Mouse (Mus musculus) adrenal gland, postnatal 36 days (tissue): Measurements from ENCODE around the gene Smpdl3b. TPM values are rescaled to one million over a fixed set of nuclear protein-coding genes. Genes with fewer than 3 reads are reported as not detected.
"Not testable (repeated sequence)": the region's sequence is repeated elsewhere in the genome, so short reads cannot be mapped to it uniquely, and the experiment has no call there.

Source experiments
- DNase-seq, 2 experiments: peaks; one replicate each; pipeline ENCODE4 v3.0.0; 2021; ENCODE audit warnings: mixed read lengths in 1 of 2
- long read RNA-seq, 2 experiments: library from polyadenylated mRNA; stranded (forward); transcript quantifications; one replicate each; pipeline ENCODE4 v2.0.0; 2021; ENCODE audit warnings: borderline sequencing depth in 2 of 2
- total RNA-seq, 2 experiments: library from RNA; stranded (reverse); gene quantifications; 2 replicates each; pipeline ENCODE4 v1.2.3; 2021

Smpdl3b gene
- total RNA-seq = 10 to 100 TPM in 1 of 2 experiments, under 1 TPM in 1; 0.99 to 31.3 TPM
- long read RNA-seq, experiment 1, transcript Smpdl3b-201 (8 exons, 2,006 nt) = major isoform, 27 of 38 reads
- long read RNA-seq, experiment 1, partial matches to known transcripts = 4 of 38 reads
- long read RNA-seq, experiment 1, other reads (novel, unspliced or antisense) = 7 of 38 reads
- long read RNA-seq, experiment 2 = 0 reads

GRCm38 (mm10) chr4:132756974-132757373, at the start of gene Smpdl3b:
TSS of gene Smpdl3b (minus strand) at chr4:132757252.
- DNase-seq = peak; percentile 82 to 87

GRCm38 (mm10) chr4:132806620-132807191, 49.7 kb upstream of the Smpdl3b start:
- DNase-seq = no peak

GRCm38 (mm10) chr4:132805599-132806197, 48.6 kb upstream of the Smpdl3b start:
- no peak for DNase-seq

GRCm38 (mm10) chr4:132805146-132805545, 48.1 kb upstream of the Smpdl3b start:
- no peak for DNase-seq

- DNase-seq = peak in 1 of 2 experiments; percentile 12
These were observed 47.3 kb upstream of the Smpdl3b start for GRCm38 (mm10) chr4:132804331-132804730.

GRCm38 (mm10) chr4:132803876-132804275, 46.8 kb upstream of the Smpdl3b start:
- DNase-seq = no peak

GRCm38 (mm10) chr4:132803212-132803611, 46.2 kb upstream of the Smpdl3b start:
- DNase-seq = no peak

GRCm38 (mm10) chr4:132802171-132802637, 45.2 kb upstream of the Smpdl3b start:
- peak in 1 of 2 experiments; percentile 11 for DNase-seq

DNA sequence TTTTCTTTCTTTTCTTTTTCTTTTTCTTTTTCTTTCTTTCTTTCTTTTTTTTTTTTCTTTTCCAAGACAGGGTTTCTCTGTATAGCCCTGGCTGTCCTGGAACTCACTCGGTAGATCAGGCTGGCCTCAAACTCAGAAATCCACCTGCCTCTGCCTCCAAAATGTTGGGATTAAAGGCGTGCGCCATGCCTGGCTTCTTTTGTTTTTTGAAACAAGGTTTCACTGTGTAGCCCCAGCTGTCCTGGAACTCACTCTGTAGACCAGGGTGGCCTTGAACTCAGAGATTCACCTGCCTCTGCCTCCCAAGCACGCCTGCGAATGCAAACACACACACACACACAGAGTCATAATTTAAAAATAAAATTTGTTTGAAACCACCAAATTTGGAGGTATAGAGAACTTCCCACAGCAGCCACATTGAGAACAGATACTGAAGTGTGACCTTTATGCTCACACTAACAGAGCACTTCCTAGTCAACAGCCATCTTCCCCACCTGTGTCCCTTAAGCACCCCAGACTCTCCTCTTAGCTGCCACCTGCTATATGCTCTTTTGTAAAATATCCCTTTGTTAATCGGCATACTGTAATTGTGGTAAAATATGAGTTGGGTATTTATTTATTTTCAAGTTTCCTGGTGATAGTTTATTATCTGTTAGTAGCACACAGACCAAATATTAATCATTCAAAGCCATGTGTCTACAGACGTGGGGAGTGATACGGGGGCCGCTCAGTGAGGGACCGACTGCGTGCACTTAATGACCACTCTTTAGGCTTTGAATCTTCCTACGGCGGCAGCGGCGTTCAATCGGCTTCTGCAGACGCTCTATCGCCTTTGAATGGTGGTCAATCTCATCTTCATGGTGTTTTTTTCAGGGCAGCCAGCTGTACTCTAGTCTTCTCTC, 44.4 kb upstream of the Smpdl3b start:
- no peak for DNase-seq

GRCm38 (mm10) chr4:132799845-132800244, 42.8 kb upstream of the Smpdl3b start:
- no peak for DNase-seq

- not testable (repeated sequence) for DNase-seq
These were observed 41.6 kb upstream of the Smpdl3b start for GRCm38 (mm10) chr4:132798666-132799065.

DNA sequence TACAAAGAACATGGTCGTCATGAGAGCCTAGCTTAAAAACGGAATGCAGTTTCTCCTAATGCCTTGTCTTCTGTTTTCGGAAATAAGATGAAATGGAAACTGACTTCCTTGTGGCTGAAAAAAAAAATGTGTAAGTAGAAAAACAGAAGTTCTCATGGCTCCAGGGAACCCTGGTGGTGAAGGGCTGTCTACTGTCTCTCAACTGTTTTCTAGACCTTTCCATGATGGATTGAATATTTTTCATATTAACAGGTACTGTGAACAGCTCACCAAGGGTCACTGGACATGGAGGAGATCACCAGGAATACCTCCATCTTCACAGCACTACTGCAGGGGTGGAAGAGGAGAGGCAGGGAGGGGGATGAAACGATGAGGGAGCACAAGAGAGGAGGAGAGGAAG, 41.0 kb upstream of the Smpdl3b start:
- no peak for DNase-seq

DNA sequence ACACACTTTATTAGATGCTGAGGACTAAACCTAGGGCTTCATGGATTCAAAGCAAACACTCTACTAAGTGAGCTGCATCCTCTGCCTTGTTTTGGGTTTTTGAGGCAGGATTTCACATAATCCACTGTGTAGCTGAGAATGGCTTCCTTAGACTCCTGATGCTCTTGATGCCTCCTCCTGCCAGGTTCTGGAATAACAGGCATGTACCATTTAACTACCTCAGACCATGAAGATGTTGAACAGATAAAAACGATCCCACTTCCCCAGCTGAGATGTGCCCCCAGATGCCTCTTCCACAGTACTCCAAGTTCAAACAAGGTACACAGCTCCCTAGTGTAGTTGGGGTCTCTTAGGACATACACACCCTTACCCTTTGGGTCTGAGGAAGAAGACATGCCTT, 40.4 kb upstream of the Smpdl3b start:
- DNase-seq = no peak

GRCm38 (mm10) chr4:132796196-132796886, 39.3 kb upstream of the Smpdl3b start, which contains the start of gene Themis2:
TSS of gene Themis2 (minus strand) at chr4:132796387.
- DNase-seq = peak; percentile 87 to 94

DNA sequence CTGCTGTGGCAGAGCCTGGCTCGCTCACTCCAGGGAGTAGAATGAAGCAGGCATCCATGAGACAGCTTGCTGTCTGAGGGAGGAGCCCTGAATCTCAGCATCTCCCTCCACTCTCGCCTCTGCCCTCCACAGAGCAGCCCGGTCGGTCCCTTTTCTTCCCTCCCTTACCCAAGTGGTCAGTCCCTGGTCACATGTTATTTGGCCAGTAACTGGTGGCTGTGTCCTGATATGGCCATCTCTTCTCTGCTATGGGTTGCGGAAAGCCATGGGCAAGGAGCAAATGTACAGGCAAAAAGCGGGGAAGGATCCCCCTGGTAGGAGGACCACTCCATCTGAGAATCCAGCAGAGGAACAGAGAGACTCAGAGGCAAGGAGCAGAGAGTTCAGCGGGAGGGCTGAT, 38.1 kb upstream of the Smpdl3b start:
- DNase-seq = no peak

- no peak for DNase-seq
These were observed 37.7 kb upstream of the Smpdl3b start for GRCm38 (mm10) chr4:132794760-132795159.

GRCm38 (mm10) chr4:132794028-132794427, 37.0 kb upstream of the Smpdl3b start:
- no peak for DNase-seq

DNA sequence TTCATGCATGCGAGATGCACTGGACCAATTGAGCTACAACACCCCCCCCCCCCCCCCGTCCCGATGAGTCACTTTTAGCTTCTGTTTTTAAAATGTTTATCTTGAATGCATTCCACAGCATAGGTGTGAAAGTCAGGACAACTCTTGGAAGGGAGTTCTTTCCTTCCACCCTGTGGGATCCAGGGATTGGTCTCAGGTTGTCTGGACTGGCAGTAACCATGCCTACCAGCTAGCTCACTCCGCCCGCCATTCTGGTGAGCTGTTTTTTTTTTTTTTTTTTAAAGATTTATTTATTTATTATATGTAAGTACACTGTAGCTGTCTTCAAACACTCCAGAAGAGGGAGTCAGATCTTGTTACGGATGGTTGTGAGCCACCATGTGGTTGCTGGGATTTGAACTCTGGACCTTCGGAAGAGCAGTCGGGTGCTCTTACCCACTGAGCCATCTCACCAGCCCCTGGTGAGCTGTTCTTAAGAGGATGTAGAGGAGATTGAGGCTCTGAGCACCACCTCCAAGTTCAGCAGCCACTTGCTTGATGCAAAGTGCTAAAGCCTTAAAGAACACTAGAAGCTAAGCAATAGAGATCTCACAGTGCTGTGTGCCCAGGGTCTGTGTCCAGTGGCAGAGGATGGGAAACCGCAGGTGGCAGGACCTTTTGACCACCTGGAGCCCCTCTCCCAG, 36.4 kb upstream of the Smpdl3b start:
- DNase-seq = not testable (repeated sequence)

DNA sequence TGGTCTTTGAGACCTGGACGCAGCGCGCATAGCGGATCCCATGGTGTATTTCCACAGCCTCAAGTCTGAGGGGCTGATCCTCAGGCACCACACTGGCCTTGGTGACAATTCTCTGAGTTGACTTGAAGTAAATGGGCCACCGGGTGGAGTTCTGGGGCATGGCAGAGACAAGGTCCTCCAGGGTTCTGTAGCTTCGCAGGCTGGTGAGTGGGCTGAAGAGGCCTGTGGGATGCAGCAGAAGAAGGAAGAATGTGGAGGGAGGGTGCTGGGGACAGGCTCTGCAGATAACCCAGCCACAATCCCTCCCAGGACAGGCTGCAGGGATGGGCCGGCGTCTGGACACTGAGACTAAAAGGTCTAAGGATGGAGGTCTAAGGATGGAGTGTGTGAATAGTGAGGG, 32.7 kb upstream of the Smpdl3b start:
- no peak for DNase-seq

GRCm38 (mm10) chr4:132785228-132785627, 28.2 kb upstream of the Smpdl3b start:
- DNase-seq = no peak

GRCm38 (mm10) chr4:132783732-132784131, 26.7 kb upstream of the Smpdl3b start:
- DNase-seq = no peak
